In the genomic region with DNA sequence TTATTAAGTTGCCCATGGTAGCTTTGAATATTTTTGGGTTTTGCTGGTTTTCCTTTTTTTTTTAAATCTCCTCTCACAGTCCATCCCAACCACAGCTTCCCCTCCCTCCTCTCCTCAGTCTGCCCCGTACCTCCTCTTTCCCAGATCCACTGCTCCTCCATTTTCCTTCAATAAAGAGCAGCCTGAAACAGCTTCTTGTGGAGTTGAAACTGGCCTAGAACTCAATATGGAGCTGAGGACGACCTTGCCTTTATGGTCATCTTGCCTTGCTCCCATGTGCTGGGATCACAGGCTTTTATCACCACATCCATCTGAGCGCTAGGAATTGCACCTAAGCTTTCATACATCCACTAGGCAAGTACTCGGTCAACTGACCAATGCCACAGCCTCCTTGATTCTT, we compare ENCODE assay signal across 30 mouse cellular contexts. TPM values are rescaled to one million over a fixed set of nuclear protein-coding genes. Genes with fewer than 3 reads are reported as not detected.
"Had no signal": no experiment of that assay in that cellular context is flagged by ENCODE, and none has a peak within 500 bp of the region (broad histone marks: within the 10 kb centered on the region; RNA-seq: fewer than 3 reads in every experiment).

No protein-coding gene starts in this region.

- H3K9me3 ChIP-seq: heart, embryonic 10.5 days; heart, embryonic 13.5 days; heart, embryonic 15.5 days; hindbrain, embryonic 13.5 days; hindbrain, embryonic 15.5 days; limb, embryonic 10.5 days; limb, embryonic 12.5 days; liver, embryonic 13.5 days had no signal

- H3K36me3 ChIP-seq: heart, embryonic 15.5 days; liver, embryonic 13.5 days had no signal

- H3K27ac ChIP-seq: heart, embryonic 10.5 days; heart, embryonic 13.5 days; heart, embryonic 15.5 days; hindbrain, embryonic 13.5 days; hindbrain, embryonic 15.5 days; hindbrain, postnatal 0 days; limb, embryonic 10.5 days; limb, embryonic 12.5 days; liver, embryonic 13.5 days had no signal

- ATAC-seq: forebrain, postnatal 0 days; hindbrain, postnatal 0 days; intestine, embryonic 16.5 days had no signal

- H3K4me1 ChIP-seq: hindbrain, embryonic 13.5 days; limb, embryonic 10.5 days; limb, embryonic 12.5 days had no signal

- H3K4me2 ChIP-seq: heart, embryonic 13.5 days; heart, embryonic 15.5 days; hindbrain, embryonic 13.5 days; hindbrain, embryonic 15.5 days; limb, embryonic 12.5 days; liver, embryonic 11.5 days had no signal

- DNase-seq: forebrain, postnatal 0 days; gastrocnemius, postnatal 10 days; gastrocnemius, postnatal 25 days; heart, postnatal 14 days; heart, postnatal 36 days; kidney, adult 18-20 months; kidney, adult 8-10 months; kidney, postnatal 10 days; kidney, postnatal 25 days; kidney, postnatal 4 days; liver; liver, embryonic 13.5 days had no signal

- H3K4me3 ChIP-seq: heart, embryonic 10.5 days; heart, embryonic 13.5 days; heart, embryonic 15.5 days; hindbrain, embryonic 13.5 days; hindbrain, embryonic 15.5 days; layer of hippocampus, adult 2 months; limb, embryonic 10.5 days; limb, embryonic 12.5 days; liver, embryonic 13.5 days had no signal

- H3K27me3 ChIP-seq: heart, embryonic 13.5 days; heart, embryonic 15.5 days; hindbrain, embryonic 13.5 days; hindbrain, embryonic 15.5 days; limb, embryonic 12.5 days; liver, embryonic 13.5 days had no signal

- H3K9ac ChIP-seq: forebrain, postnatal 0 days; heart, embryonic 13.5 days; heart, embryonic 15.5 days; hindbrain, embryonic 13.5 days; hindbrain, embryonic 15.5 days; limb, embryonic 12.5 days; liver, embryonic 13.5 days had no signal

RNA-seq across cellular contexts. Expression of a gene that starts 1.1 kb away (rescaled TPM):
- total RNA-seq: forebrain, postnatal 0 days; gastrocnemius, adult 18-20 months; heart, adult 18-20 months; layer of hippocampus, adult 2 months; left cerebral cortex, postnatal 36 days had no signal

RNA-seq across cellular contexts. Expression of a gene that starts 7.9 kb away (rescaled TPM):
- total RNA-seq: hindbrain, postnatal 0 days had no signal
- polyA plus RNA-seq: hindbrain, embryonic 13.5 days; hindbrain, embryonic 15.5 days had no signal

RNA-seq across cellular contexts. Expression of a gene that starts 27.6 kb away (rescaled TPM):
- total RNA-seq: gastrocnemius, adult 18-20 months; gastrocnemius, postnatal 25 days; heart, adult 18-20 months; heart, adult 8-10 months; heart, postnatal 14 days; heart, postnatal 36 days; hematopoietic stem cell, adult 5-6 weeks had no signal
- polyA plus RNA-seq: gonadal fat pad, adult 2 months; liver, embryonic 13.5 days had no signal

RNA-seq across cellular contexts. Expression of a gene that starts 59.5 kb away (rescaled TPM):
- polyA plus RNA-seq: heart, postnatal 0 days had no signal
